Mouse (Mus musculus) kidney, adult 8-10 months (tissue): ENCODE results near the gene Tifab.
"Not testable (repeated sequence)": the region's sequence is repeated elsewhere in the genome, so short reads cannot be mapped to it uniquely, and the experiment has no call there.

Experiments used
- DNase-seq, 2 experiments: peaks; one replicate each; pipeline ENCODE4 v3.0.0; 2022

Tifab gene

GRCm38 (mm10) chr13:56178416-56179035 lies at the start of gene Tifab:
Gene Tifab (minus strand): TSS chr13:56178885.
- no peak for DNase-seq

DNA sequence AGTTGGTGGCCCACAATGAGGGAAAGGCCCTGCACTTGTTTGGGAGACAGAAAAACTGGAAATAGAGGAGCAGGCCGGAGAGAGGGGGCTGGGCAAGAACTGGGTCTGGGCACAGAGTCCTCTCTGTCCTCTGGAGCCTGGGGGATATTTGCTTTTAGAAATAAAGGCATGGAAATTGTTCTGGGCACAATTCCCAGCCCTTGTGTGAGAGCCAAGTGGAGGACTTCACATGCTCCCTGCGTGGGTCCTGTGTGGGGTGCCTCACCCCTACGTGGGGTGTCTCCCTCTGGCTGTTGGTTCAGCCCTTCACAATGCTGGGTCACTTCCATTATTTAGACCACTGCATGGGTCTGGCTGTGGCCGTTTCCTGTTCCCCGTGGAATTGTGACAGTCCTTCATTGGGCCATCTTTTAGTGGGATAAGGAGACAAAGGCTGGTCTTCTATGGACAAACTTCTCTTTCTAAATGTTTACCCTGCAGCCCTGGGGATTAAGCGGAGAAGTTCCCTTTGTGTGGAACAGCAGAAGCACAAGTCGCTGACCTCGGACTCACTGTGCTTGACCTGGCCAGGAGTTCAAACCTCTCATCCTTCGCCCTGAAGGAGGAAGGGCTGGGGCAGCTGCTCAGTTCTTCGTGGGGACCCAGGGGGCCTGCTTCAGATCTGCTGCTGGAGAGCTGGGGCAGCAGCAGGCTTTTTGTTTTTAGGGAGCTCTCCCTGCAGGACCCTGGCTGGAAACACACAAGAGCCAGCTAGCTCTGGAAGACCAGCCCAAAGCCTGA lies 47.7 kb upstream of the Tifab start:
- DNase-seq: no peak

DNA sequence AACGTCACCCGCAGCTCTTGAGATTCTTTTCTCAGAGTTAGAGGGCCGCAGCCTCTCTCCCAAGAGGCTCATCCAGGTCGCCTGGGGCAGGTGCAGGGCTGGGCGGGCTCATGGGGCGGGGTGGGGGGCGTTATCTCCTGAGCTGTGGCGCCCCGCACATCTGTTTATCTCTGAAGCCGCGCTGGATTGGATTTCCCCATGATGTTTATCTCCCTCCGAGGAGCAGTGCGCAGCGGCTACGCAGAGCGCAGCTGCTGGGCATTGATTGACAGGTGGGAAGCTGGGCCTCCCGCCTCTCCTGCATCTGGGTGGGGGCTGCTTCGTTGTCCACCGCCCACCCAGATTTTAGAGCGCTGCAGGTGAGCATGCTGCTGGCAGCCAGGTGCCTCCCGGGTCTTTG lies 44.9 kb upstream of the Tifab start:
- DNase-seq: no peak

DNA sequence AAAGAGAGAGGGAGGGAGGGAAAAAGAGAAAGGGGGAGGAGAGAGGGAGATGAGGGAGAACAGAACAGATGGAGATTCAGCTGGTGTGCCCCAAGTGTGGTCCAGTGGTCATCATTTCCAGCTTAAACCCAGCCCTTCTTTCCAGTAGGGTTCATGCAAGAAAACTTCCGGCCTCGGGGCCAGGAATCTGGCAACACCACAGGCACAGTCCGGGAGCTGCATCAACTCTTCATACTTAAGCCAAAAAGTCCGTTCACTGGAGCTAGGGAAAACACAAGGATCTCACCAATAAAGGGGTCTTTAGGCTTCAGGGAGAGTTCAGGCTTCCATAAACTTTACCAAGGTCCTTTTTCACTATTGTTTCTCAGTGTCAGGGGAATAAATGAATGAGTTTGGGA lies 44.2 kb upstream of the Tifab start:
- no peak for DNase-seq

GRCm38 (mm10) chr13:56221995-56222848 lies 43.5 kb upstream of the Tifab start:
- no peak for DNase-seq

- DNase-seq: no peak
Measured at GRCm38 (mm10) chr13:56221129-56221910, 42.6 kb upstream of the Tifab start.

GRCm38 (mm10) chr13:56219254-56219653 lies 40.6 kb upstream of the Tifab start:
- DNase-seq: no peak

- DNase-seq: no peak
Measured at GRCm38 (mm10) chr13:56216090-56216489, 37.4 kb upstream of the Tifab start.

- DNase-seq: no peak
Measured at GRCm38 (mm10) chr13:56214633-56215032, 35.9 kb upstream of the Tifab start.

GRCm38 (mm10) chr13:56209067-56209411 lies 30.4 kb upstream of the Tifab start:
- no peak for DNase-seq

- DNase-seq: no peak
Measured at GRCm38 (mm10) chr13:56208225-56209066, 29.8 kb upstream of the Tifab start.

DNA sequence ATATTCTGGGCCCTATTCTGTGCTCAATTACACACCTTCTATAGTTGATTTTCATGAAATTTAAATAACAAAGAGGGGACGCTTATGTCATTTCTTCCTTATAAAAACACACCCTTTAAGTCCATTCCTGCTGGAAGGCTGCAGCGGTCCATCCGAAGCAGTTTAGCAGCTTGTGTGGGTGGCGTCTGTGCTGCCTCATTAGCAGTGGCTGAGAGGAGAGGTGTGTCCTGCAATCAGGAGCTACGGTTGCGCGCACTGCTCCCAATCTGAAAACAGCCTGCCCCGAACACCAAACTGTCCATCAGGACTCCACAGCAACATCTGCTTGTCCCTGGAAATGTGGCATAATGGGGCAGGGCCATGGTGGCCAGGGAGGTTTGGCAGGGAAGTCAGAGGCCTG lies 20.8 kb upstream of the Tifab start:
- no peak for DNase-seq

- DNase-seq: peak; percentile 75 to 76
Measured at GRCm38 (mm10) chr13:56197473-56198266, 19.0 kb upstream of the Tifab start.

DNA sequence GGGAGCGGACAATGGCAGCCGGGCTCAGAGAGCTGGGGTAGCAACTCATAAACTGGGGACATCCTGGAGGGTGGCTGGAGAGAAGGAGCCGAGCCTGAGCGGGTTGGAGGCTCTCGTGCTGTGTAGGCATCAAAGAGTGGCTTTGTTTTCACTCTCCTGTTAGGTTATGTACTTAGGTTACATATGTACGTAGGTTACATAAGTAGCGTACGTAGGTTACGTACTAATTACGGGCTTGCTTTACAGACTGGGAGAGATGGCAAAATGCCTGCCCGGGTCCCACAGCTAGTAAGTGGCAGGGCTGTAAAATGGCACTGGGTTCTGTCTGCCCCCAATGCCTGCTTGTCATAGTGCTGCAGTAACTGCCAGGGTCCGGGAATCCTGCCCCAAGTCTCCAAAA lies 18.3 kb upstream of the Tifab start:
- DNase-seq: no peak

GRCm38 (mm10) chr13:56195824-56196223 lies 17.1 kb upstream of the Tifab start:
- DNase-seq: not testable (repeated sequence)

- DNase-seq: not testable (repeated sequence)
Measured at GRCm38 (mm10) chr13:56194181-56194580, 15.5 kb upstream of the Tifab start.

DNA sequence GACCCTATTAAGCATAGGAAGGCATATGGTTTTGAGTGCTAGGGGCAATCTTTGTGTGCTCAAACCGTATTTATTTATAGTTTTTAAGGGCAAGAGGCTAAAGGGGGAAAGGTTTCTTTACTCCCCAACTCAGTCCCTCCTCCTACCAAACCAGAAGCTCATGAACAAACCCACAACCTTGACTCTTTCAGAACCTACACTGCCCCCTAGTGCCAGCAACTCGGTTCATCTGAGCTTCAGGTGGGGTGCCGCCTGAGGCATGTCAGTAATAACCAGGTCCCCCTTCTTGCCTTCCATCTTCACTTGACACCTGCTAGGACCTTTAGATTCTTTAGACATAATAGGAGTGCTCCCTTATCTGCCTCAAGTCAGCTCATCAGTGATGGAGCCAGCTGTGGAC lies 12.5 kb upstream of the Tifab start:
- DNase-seq: peak in 1 of 2 experiments; percentile 34

DNA sequence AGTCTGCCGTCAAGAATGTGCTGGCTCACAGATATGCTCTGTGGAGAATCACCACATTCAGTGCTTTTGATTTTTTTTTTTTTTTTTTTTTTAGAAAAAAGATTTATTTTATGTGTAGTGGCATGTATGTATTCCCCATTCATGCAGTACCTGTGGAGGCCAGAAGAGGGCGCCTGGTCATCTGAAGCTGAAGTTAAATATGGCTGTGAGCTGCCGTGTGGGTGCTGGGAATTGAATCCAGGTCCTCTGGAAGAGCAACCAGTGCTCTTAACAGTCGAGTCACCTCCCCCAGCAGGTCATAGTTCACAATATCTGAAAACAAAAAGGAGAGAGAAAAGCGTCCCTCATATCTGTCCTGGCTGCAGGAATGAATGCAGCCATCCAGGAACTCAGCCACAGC lies 11.0 kb upstream of the Tifab start:
- DNase-seq: no peak

- DNase-seq: no peak
Measured at GRCm38 (mm10) chr13:56183687-56184086, 5.0 kb upstream of the Tifab start.

DNA sequence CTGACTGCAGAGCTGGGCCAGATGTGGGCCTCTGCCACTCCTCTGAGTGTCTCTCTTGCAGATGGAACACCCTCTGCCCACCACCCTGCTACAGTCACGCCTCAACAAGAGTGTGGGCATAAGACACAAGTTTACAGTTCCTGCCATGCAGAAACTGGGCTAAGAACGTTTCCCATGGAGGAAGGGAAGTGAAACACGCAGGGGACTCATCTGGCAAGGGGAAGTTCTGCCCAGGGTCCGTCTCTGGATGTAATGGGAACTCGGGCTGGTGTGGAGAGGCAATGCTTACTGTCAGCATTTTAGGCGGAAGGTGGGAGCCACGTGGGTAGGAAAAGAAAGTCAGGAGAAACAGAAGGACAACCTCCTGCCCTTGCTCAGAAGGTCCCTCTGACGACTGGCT lies 2.7 kb upstream of the Tifab start:
- DNase-seq: peak; percentile 8

- no peak for DNase-seq
Measured at GRCm38 (mm10) chr13:56176310-56176709, 2.4 kb downstream of the Tifab start.
